Mouse (Mus musculus) heart, adult 9 months (tissue): ENCODE measurements around the gene Slc9a2.

ENCODE experiments used
- DNase-seq, 2 experiments: peaks; one replicate each; pipeline ENCODE4 v3.0.0; 2022; ENCODE audit warnings: low spot score in 2 of 2

Gene Slc9a2

GRCm38 (mm10) chr1:40785876-40786445 is 105.6 kb downstream of the Slc9a2 start:
- DNase-seq = no peak

- DNase-seq = no peak
Observed at GRCm38 (mm10) chr1:40788956-40789355, 108.6 kb downstream of the Slc9a2 start.

GRCm38 (mm10) chr1:40789666-40790233 is 109.4 kb downstream of the Slc9a2 start:
- peak; percentile 9 to 13 for DNase-seq

- peak; percentile 79 to 87 for DNase-seq
Observed at GRCm38 (mm10) chr1:40790324-40791141, 110.2 kb downstream of the Slc9a2 start, which contains the start of gene Mfsd9. Gene Mfsd9, minus strand, starts transcription at chr1:40790687.

DNA sequence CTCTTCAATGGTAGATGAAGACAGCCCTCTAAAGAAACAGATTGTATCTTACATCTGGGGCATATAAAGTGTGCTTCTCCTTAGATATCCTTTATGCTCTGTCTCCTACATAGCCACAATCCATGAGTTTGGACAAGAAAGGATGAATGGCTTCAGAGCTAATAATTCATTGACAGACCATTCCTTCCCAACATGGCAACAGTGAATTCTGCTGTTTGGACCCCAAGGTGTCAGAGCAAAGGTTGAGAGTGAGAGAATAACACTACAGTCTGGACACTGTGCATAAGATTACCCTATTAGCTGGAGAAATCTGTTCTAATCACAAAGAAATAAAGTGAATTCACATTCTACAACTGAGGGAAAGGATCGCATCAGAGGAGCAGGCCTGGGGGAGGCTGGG is 115.1 kb downstream of the Slc9a2 start:
- DNase-seq = no peak

DNA sequence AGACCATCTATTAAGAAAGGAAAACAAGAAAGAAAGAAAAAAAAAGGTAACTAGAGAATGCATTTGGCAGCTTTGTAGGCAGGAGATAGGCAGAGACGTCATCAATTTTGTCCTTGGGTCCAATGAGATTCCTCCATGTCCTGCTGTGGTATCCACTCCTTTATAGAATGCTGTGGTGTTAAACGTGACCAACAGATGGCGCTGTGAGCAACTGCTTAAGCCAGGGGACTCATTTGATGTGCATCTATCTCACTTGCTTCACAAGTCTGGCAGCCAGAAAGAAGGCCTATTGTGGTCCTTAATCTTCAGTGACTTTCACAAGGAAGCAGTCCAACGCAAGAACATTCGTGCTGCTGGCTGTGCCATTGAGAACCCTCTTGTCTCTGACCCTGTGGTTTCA is 117.0 kb downstream of the Slc9a2 start:
- DNase-seq = peak; percentile 46 to 56

GRCm38 (mm10) chr1:40799121-40799520 is 118.7 kb downstream of the Slc9a2 start:
- peak; percentile 15 to 60 for DNase-seq

DNA sequence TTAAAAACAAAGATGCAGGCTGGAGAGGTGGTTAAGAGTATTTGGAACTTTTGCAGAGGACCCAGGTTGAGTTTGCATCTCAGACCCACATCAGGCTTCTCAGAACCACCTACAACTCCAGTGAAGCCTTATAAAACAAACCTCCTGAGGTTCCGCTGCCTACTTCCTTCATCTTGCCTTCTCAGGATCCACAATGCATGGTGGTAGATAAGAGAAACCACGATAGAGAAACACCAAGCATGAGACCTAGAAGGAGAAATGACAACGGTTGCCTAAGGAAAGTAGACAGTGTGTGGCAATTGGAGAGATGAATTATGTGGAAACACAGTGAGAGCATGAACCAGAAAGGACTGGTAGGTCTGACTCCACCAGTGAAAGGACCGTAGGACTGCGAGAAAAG is 120.5 kb downstream of the Slc9a2 start:
- no peak for DNase-seq

GRCm38 (mm10) chr1:40802759-40803158 is 122.4 kb downstream of the Slc9a2 start:
- peak in 1 of 2 experiments; percentile 36 for DNase-seq

DNA sequence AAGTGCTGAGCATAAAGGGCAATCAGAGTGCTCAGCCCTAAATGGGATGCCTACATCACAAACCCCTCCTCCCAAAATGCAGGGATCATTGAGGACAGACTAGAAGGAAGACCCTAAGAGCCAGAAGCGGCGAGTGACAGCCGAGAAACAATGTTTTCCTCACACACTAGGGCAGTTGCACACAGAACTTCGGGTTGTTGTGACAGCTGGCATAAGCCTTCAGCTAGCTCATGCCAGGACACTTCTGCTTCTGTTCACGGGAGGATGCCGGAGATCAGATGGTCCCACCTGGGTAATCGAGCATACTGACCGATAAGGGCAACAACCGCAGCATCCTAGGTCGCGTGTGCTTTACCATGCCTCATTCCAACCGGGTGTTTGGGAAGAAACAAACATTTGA is 123.7 kb downstream of the Slc9a2 start:
- no peak for DNase-seq

- DNase-seq = peak; percentile 87 to 88
Observed at GRCm38 (mm10) chr1:40805351-40805750, 125.0 kb downstream of the Slc9a2 start, which contains the start of gene Tmem182. Gene Tmem182, plus strand, starts transcription at chr1:40805601.

- DNase-seq = no peak
Observed at GRCm38 (mm10) chr1:40805891-40806290, 125.5 kb downstream of the Slc9a2 start.

GRCm38 (mm10) chr1:40808643-40809042 is 128.3 kb downstream of the Slc9a2 start:
- DNase-seq = no peak

DNA sequence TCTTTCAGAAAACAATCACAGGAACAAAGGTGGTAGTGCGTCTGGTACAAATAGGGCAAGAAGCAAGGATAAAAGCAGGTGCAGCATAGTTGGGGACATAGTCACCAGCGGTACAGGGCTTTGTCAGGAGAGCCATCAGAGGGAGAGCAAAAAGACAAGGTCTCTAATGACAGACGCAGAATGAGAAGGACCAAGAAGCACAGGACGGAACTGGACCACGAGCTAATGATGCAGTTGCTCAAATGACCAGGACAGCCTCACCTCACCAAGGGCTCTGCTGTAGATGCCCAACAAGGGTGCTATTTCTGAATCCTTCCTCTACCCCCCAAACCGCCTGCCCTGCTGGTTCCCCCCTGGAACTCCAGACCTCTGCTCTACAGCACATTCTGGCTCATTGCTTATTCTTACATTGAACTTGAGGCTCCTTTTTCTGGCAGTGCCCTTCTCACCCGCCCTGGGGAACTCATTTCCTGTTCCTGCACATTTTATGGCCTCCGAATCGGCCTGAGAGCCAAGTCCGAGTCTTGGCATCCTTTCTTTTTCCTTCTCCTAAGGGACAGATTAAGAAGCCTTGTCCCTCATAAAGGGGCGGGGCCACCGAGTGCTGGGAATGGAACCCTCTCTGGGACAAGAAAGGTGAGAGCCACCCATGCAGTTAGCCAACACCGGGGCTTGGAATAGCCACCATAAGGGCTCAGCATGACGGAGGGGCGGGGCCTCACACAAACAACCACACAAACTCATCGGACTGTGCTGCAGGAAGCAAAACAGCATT is 134.9 kb downstream of the Slc9a2 start:
- DNase-seq = peak; percentile 38 to 61
